Mouse (Mus musculus) c-Kit-positive CD71-positive TER-119-negative erythroid progenitor cells, embryonic 14.5 days (primary cell): ENCODE measurements around the gene Crat.

Experiments used
- DNase-seq: peaks from one replicate; pipeline ENCODE4 v3.0.0-alpha.2; 2013; ENCODE audit warnings: low read depth

The Crat gene

DNA sequence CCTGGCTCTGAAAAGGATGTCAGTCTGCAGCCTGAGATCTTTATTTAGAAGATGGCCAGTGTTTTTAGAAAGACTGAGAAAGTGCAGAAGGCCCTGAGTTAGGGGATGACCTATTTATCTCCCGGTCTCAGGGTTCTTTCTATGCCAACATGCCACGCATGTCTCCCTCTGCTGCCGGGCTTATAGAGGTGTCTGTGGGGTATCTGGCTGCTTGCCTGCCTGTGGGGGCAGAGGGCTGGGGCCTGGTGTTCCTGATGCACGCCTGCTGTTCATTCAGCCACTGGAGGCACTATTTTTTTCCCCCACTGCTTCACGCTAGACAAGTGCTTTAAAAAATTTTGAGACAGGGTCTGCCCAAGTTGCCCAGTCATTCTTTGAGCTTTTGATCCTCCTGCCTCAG, 49.4 kb downstream of the Crat start:
- no peak for DNase-seq

DNA sequence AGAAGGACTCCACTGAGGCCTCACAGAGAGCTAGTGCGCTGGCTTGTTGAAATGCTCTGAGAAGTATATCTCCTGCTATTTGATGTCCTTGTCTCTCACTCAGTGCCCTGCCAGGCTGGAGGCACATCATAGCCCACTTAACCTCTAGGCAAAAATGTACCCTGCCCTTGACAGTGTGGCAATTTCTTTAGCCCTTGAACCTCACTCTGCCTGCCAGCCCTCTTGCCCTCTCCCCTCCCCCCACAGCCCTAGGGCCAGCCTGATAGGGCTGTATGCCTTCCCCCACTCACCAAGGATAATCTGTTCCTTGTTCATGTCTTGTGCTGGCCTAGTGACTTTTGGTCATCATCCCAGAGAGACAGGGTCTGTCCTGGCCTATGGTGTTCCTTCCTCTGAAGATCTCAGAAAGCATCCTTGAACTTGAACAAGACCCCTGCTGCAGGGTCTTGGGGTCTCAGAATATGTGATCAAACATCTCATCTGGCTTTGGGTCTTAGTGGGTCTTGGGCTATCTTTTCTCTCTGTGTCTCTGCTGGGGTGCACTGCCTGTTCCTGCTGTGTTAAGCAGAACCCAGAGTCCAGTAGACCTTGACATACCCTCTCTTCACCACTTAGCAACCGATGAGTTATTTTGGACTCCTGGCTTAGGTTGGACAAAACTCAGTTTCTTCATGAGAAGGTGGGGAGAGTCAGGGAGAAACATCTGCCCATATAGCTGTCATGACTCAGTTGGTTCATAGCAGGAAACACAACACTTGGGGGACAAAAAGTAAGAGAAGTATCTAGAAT, 50.1 kb downstream of the Crat start:
- DNase-seq, result no peak

DNA sequence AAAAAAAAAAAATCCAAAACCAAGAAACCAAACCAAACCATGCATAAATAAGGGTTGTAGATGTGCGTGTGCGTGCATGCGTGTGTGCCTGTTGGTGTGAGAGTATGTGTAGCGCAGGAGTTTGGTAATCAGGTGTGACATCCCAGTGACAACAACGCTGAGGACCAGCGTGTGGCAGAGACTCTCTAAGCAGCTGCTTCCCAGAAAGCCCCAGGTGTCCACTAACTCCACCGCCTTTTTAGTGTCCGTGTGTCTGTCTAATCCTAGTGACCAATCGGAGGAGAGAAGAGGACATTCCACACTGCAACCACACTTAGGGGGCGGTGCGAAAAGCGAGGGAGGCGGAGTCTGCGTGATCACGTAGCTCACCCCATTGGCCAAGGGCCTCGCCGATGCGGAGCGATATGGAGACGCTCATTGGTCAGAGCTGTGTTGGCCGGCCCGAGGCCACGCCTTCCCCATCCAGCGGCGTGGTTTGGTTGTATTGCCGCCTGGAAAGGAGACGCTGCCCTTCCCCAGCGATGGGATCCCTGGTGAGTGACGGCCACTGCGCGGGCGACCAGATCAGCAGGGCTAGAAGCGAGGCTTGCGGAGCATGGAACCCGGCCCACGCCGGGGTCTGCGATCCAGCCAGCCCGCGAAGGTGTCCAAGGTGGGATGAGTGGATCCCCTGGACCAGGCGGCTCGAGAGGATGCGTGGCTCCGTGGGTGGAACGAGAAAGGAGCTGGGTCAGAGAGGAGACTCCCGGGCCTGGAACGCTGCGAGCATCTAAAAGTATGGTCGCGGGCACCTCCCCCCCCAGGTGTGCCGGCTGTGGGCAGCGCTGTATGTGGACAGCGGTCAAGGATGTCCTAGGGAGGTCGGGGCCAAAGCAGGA, 51.6 kb downstream of the Crat start, which contains the start of gene Miga2:
Gene Miga2 (plus strand): TSS at position 461 of the 878 bp plus-strand sequence.
- DNase-seq, result peak; percentile 99

DNA sequence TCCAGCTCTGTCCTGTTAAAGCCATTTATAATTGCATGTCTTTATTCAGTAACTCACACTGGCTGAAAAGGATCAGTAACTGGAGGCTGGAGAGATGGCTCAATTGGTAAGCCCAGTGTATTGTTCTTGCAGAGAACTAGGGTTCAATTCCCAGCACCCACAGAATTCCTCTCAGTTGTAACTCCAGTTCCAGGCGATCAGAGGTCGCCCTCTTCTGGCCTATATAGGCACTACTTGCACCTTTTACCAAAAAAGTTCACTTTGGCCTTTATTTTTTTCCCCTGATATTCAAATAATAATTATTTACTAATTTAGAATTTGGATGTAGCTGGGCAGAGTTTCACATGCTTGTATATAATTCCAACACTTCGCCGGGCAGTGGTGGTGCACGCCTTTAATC, 52.7 kb downstream of the Crat start:
- DNase-seq, result no peak

DNA sequence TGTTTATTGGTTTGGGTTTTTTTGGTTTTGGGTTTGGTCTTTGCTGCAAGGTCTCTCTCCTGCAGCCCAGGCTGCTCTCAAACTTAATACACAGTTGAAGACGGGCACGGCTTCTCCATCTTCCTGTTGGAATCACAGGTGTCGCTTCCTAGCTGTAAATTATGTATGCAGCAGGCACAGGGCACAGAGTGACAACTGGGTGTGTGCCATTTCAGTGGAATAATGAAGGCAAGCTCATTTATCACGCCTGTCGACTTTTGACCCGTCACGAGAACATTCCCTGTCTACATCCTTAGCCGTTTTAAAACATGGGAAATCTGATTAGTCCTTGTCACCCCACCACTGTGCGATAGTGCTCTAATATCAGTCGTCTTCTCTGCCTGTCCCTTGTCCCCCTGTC, 55.0 kb downstream of the Crat start:
- no peak for DNase-seq

DNA sequence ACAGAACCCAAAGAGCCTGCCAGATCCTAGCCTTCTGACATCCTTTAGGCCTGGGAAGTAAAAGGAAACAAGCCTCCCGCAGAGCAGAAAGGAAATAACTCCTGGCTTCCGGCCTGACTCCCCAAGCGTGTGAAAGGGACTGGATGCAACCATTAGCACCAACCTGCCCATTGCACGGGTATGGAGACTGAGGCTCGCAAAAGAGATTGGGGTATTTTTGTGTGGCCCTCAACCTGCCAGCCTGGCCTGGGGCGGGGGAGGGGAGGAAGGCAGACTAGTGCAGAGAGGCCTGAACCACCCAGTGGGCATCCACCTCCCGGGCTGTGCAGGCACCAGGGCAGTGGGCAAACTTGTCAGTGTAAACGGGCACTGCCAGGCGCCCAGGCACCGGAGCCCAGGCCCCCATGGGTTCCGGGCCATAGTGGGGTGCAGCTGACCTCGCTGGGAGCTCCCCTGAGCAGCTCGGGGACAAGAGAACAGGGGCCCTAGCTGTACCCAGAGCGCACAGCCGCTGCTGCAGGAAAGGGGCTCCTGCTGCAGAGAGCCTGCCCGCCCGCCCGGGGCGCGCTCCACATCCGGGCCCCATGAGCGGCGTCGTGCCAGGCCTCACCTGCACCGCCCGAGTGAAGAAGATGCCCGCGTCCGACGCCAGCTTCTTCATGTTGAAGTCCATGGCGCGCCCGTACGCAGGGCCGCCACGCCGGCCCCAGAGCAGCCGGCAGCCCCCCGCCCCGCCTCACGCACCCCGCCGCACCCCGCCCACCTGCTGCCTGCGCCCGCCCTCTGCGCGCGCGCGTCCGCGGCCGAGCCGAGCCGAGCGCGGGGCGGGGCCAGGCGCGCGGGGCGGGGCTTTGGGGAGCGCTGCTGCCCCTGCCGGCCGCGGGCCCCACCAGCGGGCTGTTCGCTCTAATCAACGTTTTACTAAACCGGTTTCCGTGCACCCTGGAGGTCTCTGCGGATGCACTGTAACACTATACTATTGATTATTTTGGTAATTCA, 56.8 kb downstream of the Crat start, which contains the start of gene Sh3glb2:
Gene Sh3glb2 (minus strand): TSS at position 805 of the 999 bp plus-strand sequence.
- peak; percentile 57 for DNase-seq

DNA sequence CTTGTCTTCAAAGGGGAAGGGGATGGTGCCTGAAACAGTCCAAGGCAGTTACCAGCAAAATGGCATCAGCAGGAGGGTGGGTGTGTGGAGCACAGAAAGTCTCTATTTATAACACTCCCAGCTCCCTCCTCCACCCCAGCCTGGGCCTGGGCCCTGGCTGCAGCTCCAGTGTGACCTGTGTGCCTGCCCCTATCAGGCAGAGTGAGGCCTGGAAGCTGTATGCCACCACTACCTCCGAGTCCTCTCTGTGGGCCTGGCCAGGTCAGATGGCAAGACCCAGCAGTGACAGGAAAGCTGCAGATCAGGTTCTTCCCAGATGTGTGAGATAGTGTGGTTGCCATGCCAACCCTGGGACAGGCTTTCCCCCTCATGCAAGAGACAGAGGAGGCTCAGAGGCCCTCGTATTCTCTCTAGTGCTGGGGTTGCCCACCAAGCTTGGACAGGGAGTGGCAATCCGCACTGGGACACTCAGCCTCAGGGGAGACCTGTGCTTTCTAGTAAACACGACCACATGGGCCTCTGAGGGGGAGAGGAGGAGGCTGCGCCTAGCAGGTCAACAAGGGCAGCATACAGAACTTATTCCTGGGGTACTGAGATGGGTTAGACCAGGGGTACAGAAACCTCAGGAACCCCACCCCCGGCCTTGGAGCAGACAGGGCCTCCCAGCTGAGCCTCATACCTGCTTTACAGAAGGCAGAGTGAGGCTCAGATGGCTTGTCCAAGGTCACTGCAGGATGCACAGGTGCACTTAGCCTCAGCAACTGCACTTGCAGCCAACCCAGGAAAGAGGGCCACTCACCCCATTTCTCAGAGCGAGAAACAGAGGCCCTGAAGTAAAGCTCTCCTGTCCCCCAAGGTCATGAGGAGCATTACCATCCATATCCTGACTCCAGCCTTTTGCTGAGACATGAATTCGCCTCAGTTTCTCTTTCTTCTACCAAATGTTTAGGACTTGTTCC, 57.8 kb downstream of the Crat start:
- no peak for DNase-seq

DNA sequence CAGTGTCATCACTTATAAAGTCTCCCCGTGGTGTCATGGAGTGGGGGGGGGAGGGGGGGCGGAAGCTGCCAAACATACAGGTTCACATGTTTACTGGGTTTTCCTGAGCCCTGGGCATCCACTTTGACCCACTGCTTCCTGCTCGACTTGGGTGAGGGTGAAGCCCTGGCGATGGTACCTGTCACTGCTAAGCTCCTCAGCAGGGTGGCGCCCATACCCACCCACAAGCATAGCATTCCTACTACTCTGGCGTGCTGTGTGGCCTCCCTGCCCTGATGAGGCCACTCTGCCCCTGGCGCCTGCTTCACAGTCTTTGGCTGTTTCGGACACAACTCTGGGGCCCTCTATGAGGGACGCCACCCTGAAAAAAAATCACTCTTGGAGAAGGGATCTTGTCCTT, 58.7 kb downstream of the Crat start:
- no peak for DNase-seq

DNA sequence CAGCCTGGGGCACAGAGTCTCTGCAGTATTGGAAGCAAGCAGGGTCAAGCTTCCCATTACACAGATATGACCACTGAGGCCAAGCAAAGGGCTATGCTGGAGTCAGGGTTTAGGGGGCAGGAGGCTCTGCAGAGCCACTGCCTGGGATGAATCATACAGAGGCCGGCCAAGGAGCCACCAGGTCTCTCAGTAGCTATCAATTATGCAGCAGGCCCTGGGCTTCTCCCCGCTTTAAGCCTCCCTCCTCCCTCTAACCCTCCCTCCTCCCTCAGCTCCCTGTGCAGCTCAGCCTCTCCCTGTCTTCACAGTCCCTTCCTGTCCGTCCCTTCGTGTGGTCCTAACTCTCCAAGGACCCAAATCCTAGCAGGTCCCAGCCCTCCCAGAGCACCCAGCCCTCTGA, 59.3 kb downstream of the Crat start:
- DNase-seq, result no peak

DNA sequence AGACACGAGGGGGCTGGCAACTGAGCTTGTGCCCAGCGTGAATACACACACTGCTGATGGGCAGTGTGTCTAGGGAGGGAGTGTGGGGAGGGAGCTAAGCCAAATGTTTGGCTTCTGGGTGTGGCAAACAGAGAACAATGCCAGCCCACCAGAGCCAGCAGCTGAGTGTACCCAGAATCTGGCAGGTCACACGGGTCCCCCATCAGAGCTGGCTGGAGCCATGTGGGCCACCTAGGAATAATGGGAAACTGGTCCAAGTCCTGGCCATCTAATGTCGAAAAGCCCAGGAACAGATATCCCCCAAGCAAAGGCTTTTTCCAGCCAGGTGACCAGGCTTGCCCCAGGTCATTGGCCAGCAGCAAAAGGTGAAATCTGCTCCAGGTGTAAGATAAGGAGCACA, 59.8 kb downstream of the Crat start:
- no peak for DNase-seq

DNA sequence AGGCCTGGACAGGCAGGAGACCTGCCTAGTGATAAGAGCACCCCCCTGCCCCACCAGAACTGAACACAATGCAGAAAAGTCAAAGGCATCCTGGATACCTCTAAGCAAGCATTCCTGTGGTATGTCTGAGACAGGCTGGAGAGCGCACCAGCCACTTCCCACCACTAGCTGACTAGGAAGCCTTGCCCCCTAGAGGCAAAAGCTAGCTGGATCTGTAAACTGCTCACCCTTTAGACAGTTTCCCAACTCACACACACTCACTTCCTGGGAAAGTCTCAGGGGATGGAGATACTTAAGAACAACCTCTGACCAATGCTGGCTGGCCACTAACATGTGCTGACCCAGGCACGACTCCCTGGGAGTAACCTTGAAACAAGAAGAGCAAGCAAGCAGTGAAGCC, 64.5 kb downstream of the Crat start:
- no peak for DNase-seq
